Mouse (Mus musculus) forebrain, embryonic 16.5 days (tissue): ENCODE results near the gene Slitrk6. TPM values are rescaled to one million over a fixed set of nuclear protein-coding genes. Genes with fewer than 3 reads are reported as not detected.

Experiments
- ATAC-seq: fragments of 200-750 bp; cut with Nextera tagmentation; 2 replicates; pipeline ENCODE4 v1.8.0; 2017; ENCODE audit warnings: mild to moderate bottlenecking, moderate library complexity
- H3K27ac ChIP-seq: fragments of 300-500 bp; sonication (generic); 2 replicates; pipeline ENCODE4 v1.5.1; 2014; ENCODE audit warnings: low read length, control low read depth
- H3K27me3 ChIP-seq: fragments of 300-500 bp; sonication (generic); replicated peaks from 2 replicates; pipeline ENCODE4 v1.6.1; 2014; ENCODE audit warnings: low read length; ENCODE audit not compliant: control insufficient read depth, insufficient read depth
- H3K36me3 ChIP-seq: fragments of 300-500 bp; sonication (generic); 2 replicates; pipeline ENCODE4 v1.6.1; 2014; ENCODE audit not compliant: control insufficient read depth, insufficient read depth
- H3K4me1 ChIP-seq: fragments of 300-500 bp; sonication (generic); replicated peaks from 2 replicates; pipeline ENCODE4 v1.6.1; 2014; ENCODE audit warnings: low read length; ENCODE audit not compliant: control insufficient read depth, insufficient read depth
- H3K4me2 ChIP-seq: fragments of 300-500 bp; sonication (generic); 2 replicates; pipeline ENCODE4 v1.6.1; 2014; ENCODE audit warnings: mild to moderate bottlenecking, low read length, control low read depth
- H3K4me3 ChIP-seq: fragments of 300-500 bp; sonication (generic); replicated peaks from 2 replicates; pipeline ENCODE4 v1.5.1; 2014; ENCODE audit warnings: mild to moderate bottlenecking, low read length, control low read depth
- H3K9ac ChIP-seq: fragments of 300-500 bp; sonication (generic); replicated peaks from 2 replicates; pipeline ENCODE4 v1.6.1; 2014; ENCODE audit warnings: low read depth, low read length, control low read depth
- H3K9me3 ChIP-seq: fragments of 300-500 bp; sonication (generic); 2 replicates; pipeline ENCODE4 v1.6.1; 2016; ENCODE audit warnings: low read length; ENCODE audit not compliant: control insufficient read depth
- WGBS: fragments of 180-500 bp; shearing (Covaris S2); extraction: QIAGEN DNeasy Blood & Tissue Kit; methylation state at CpG from one replicate; pipeline ENCODE4 v1.1.7; 2014; 5-methylcytosine and 5-hydroxymethylcytosine counted together
- polyA plus RNA-seq: library from polyadenylated mRNA; unstranded; fragments of >200 nt; fragmentation: Nextera tagmentation; extraction: Ambion mirVana; gene quantifications from 2 replicates; pipeline ENCODE4 v1.2.1, GENCODE M21; 2015

Gene Slitrk6
- polyA plus RNA-seq, 1 experiment from 2014 or later: 2.1 TPM

- Histone ChIP-seq H3K4me1 (no peaks in the 10 kb centered on the region), H3K4me3 (no peak overlapping the region), H3K4me2 (no peak overlapping the region), H3K36me3 (no peaks in the 10 kb centered on the region), H3K27me3 (no peaks in the 10 kb centered on the region), H3K9me3 (no peaks in the 10 kb centered on the region), H3K9ac (no peak overlapping the region), H3K27ac (no peak overlapping the region)
- ATAC-seq: no peak
- 4% methylated on average over 2 of the region's 2 CpGs for WGBS
Measured at GRCm38 (mm10) chr14:110724026-110724576, 30.8 kb downstream of the Slitrk6 start.
